Mouse (Mus musculus) kidney, postnatal 4 days (tissue): ENCODE data around the gene Mex3a.
"Not testable (repeated sequence)": the region's sequence is repeated elsewhere in the genome, so short reads cannot be mapped to it uniquely, and the experiment has no call there.

ENCODE experiments used
- DNase-seq, 2 experiments: peaks; one replicate each; pipeline ENCODE4 v3.0.0; 2021; ENCODE audit warnings: mixed read lengths in 2 of 2

Gene Mex3a

DNA sequence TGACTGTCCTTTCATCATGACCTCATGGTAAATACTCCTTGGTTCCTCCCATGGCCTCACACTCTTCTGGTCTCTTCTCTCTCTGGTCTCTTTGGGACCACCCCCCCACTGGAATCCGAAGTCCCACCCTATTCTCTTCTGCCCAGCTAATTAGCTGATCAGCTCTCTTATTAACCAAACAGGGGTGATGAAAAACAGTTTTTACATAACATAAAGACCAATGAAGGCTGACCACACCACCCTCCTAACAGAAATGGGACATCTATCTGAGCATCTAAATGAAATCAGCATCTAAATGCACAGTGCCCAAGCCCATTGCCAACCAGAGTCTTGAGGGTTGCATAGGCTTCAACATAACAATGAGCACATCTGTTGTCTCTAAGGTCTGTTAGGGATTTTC lies 39.7 kb downstream of the Mex3a start:
- DNase-seq = no peak

DNA sequence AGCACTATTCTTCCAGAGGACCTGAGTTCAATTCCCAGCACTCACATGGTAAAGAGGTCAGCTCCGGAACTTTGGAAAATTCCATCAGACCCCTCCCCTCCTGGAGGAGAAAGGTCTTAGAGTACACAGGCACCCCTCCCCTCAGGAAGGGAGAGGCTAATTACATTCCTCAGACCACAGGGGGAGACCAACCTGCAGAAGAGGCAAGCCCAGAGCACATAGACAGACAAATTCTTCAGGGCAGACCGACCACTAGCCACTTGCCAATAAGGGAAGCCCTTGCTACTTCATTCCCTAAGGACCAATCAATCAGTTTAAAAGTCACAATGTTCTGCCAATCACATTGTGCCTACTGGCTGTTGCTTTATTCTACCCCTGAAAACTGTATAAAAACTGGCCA lies 40.6 kb downstream of the Mex3a start:
- DNase-seq = no peak

DNA sequence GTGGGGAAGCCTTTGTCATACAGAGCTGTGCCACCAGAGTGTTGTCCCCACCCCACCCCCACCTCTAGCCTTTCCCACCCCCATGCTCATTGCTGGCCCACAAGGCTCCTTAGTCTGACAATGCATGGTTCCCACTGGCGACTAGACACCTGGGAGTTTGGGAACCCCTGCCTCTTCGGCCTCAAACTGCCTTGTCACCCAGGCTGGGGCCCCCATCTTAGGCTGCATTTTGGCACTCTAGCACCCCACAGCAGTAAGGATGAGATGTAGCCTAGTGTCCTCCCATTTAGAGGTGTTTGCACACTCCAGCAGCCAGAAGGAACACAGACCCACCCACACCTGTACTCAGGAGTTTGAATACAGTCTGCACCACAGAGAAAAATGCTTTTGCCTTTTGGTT lies 41.6 kb downstream of the Mex3a start:
- DNase-seq = no peak

- no peak for DNase-seq
Observed at GRCm38 (mm10) chr3:88575540-88575939, 43.3 kb downstream of the Mex3a start, which contains the start of gene Ssr2. TSS of gene Ssr2 (plus strand) at chr3:88575876.

GRCm38 (mm10) chr3:88577846-88578245 lies 45.7 kb downstream of the Mex3a start:
- DNase-seq = not testable (repeated sequence)

- DNase-seq = no peak
Observed at GRCm38 (mm10) chr3:88578498-88579424, 46.6 kb downstream of the Mex3a start.

GRCm38 (mm10) chr3:88579454-88580117 lies 47.4 kb downstream of the Mex3a start:
- peak; percentile 78 to 85 for DNase-seq

GRCm38 (mm10) chr3:88585769-88586168 lies 53.6 kb downstream of the Mex3a start:
- DNase-seq = no peak

DNA sequence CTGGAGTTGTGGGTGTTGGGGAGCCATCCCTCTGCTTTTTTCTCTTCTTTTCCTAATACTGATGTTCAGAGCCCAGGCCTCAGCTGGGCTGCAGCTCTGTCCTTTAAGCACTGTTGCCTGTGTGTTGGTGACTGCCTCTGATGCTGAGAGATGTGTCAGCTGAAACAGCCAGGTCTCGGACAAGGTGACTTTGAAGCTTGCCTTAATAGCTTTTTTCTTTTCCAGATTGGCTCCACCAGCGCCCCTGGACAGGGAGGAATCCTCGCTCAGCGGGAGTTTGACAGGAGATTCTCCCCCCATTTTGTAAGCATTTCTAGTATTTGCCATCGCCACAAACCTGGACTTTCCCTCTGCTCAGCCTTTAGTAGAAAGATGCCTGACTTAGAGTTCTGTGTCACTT lies 54.4 kb downstream of the Mex3a start:
- no peak for DNase-seq

DNA sequence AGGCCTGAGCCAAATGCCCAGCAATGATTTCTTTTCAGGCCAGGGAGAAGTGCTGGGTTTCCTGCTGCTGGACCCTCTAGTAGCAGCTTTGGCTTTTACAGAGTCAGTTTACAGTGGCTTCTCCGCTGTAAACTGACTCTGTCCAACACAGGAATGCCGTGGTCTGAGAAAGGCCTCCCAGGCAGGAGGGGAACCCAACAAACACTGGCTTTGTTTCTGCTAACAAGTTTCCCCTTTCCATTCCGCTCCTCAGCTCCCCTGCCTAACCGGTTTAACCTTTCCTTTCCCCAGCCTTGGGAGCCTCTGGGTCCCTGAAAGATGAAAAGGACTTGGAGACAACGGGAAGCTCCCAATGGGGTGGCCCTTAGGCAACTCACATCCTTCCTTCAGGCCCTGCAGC lies 58.1 kb downstream of the Mex3a start:
- no peak for DNase-seq
